Mouse (Mus musculus) adrenal gland, postnatal 14 days (tissue): Measurements from ENCODE around the gene Gm3248. TPM values are rescaled to one million over a fixed set of nuclear protein-coding genes. Genes with fewer than 3 reads are reported as not detected.
"Not testable (repeated sequence)": the region's sequence is repeated elsewhere in the genome, so short reads cannot be mapped to it uniquely, and the experiment has no call there.

Experiments used
- DNase-seq: peaks from one replicate; pipeline ENCODE4 v3.0.0; 2021; ENCODE audit warnings: mixed read lengths
- long read RNA-seq, 2 experiments: library from polyadenylated mRNA; stranded (forward); transcript quantifications; one replicate each; pipeline ENCODE4 v2.0.0; 2021
- total RNA-seq: library from RNA; stranded (reverse); gene quantifications from 2 replicates; pipeline ENCODE4 v1.2.3, GENCODE M21; 2021

Gene Gm3248
- 0.30 and 0.59 TPM in 2 replicates for total RNA-seq
- long read RNA-seq, experiment 1, partial matches to known transcripts = 0 of 1 reads
- long read RNA-seq, experiment 1, other reads (novel, unspliced or antisense) = 1 of 1 reads
- long read RNA-seq, experiment 2 = 0 reads

GRCm38 (mm10) chr14:5961635-5962034 is at the start of gene Gm3248:
Gene Gm3248 (minus strand): TSS chr14:5961745.
- DNase-seq = peak; percentile 34

- DNase-seq = peak; percentile 5
Measured at GRCm38 (mm10) chr14:5987136-5987535, 25.6 kb upstream of the Gm3248 start.

- DNase-seq = not testable (repeated sequence)
Measured at GRCm38 (mm10) chr14:5979037-5979436, 17.5 kb upstream of the Gm3248 start, which contains the start of gene Gm3453. Gene Gm3453 (minus strand): TSS chr14:5979137.

GRCm38 (mm10) chr14:5962441-5962840 is 896 bp upstream of the Gm3248 start:
- not testable (repeated sequence) for DNase-seq

- DNase-seq = peak; percentile 5
Measured at GRCm38 (mm10) chr14:5961102-5961501, 443 bp downstream of the Gm3248 start.

- peak; percentile 3 for DNase-seq
Measured at GRCm38 (mm10) chr14:5960479-5960878, 1.1 kb downstream of the Gm3248 start.

GRCm38 (mm10) chr14:5923276-5923675 is 38.3 kb downstream of the Gm3248 start:
- not testable (repeated sequence) for DNase-seq

GRCm38 (mm10) chr14:5918330-5918942 is 43.1 kb downstream of the Gm3248 start:
- DNase-seq = peak; percentile 3

GRCm38 (mm10) chr14:5913701-5914100 is 47.8 kb downstream of the Gm3248 start:
- not testable (repeated sequence) for DNase-seq

Other genes with a start within 250 kb of the Gm3248 start
- 0.59 TPM in 1 of 2 replicates, not detected in the other for gene Gm3373, start 220.2 kb downstream of the Gm3248 start, total RNA-seq
- 1.6 TPM in 1 of 2 replicates, not detected in the other for gene Gm3383, start 153.8 kb downstream of the Gm3248 start, total RNA-seq
- gene Gm3424, start 131.4 kb downstream of the Gm3248 start, total RNA-seq = not detected in 2 replicates
- gene Gm8237, start 81.4 kb downstream of the Gm3248 start, total RNA-seq = 1.1 and 1.2 TPM in 2 replicates
- gene Gm3453, start 17.4 kb upstream of the Gm3248 start, total RNA-seq = not detected in 2 replicates
- not detected in 2 replicates for gene Gm6337, start 96.5 kb upstream of the Gm3248 start, total RNA-seq
- 0.45 and 1.4 TPM in 2 replicates for gene Gm8206, start 132.2 kb upstream of the Gm3248 start, total RNA-seq
- gene Gm3468, start 146.9 kb upstream of the Gm3248 start, total RNA-seq = 0.22 and 0.68 TPM in 2 replicates
- gene Gm3476, start 164.1 kb upstream of the Gm3248 start, total RNA-seq = not detected in 2 replicates